Mouse (Mus musculus) monocyte, adult 5-6 weeks (primary cell): ENCODE results near the gene Cnbp. TPM values are rescaled to one million over a fixed set of nuclear protein-coding genes. Genes with fewer than 3 reads are reported as not detected.

ENCODE experiments used
- ATAC-seq: fragments of 153-309, 156-312 bp; replicated peaks from 2 replicates; pipeline ENCODE4 v1.8.0; 2017; ENCODE audit warnings: mild to moderate bottlenecking; ENCODE audit not compliant: low TSS enrichment, insufficient number of reproducible peaks, severe bottlenecking, poor library complexity, low FRiP score
- total RNA-seq: library from RNA; stranded (forward); fragments of 200-1000, 200-491, 200-594 nt; gene quantifications from 3 replicates; pipeline ENCODE4 v1.2.3, GENCODE M21; 2017

Gene Cnbp
- total RNA-seq, 1 experiment from 2014 or later: 1,002 TPM

DNA sequence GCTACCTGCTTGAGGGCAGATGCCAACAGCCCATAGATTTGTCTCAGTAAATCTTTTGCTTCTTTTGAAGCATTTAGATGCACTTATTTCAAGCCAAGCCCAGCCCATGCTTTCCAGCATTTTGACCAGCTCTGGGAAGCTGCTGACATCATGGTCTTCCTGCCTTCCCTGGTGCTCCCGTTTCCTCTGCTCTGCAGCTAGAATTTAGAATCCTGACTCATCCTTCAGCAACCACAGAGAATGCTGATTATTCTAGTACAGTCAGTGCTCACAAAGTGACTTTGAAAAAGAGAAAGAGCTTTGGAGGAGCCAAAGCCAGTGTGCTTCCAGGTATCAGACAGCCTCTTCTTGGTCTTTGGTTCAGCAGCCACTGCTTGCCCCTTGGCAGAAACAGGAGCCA, 6.2 kb upstream of the Cnbp start:
- no peak for ATAC-seq

- no peak for ATAC-seq
These were observed 2.5 kb upstream of the Cnbp start for GRCm38 (mm10) chr6:87853446-87853845.

GRCm38 (mm10) chr6:87851871-87852270, 965 bp upstream of the Cnbp start:
- no peak for ATAC-seq

GRCm38 (mm10) chr6:87850155-87850899, 579 bp downstream of the Cnbp start:
- ATAC-seq: 0 out of 2 replicates have a peak, but pooled peaks have one; percentile 0

GRCm38 (mm10) chr6:87849780-87850154, 1.1 kb downstream of the Cnbp start:
- ATAC-seq: no peak

- no peak for ATAC-seq
These were observed 4.1 kb downstream of the Cnbp start for GRCm38 (mm10) chr6:87846813-87847212.

- no peak for ATAC-seq
These were observed 5.7 kb downstream of the Cnbp start for GRCm38 (mm10) chr6:87845031-87845695.

GRCm38 (mm10) chr6:87842254-87842653, 8.7 kb downstream of the Cnbp start:
- ATAC-seq: no peak

GRCm38 (mm10) chr6:87841635-87842034, 9.3 kb downstream of the Cnbp start:
- no peak for ATAC-seq

- no peak for ATAC-seq
These were observed 11.0 kb downstream of the Cnbp start for GRCm38 (mm10) chr6:87839797-87840341.

- ATAC-seq: peak; percentile 98
These were observed 12.2 kb downstream of the Cnbp start, which contains the start of gene Isy1 for GRCm38 (mm10) chr6:87838551-87839197. Gene Isy1 (minus strand): TSS chr6:87838798.

- ATAC-seq: no peak
These were observed 15.2 kb downstream of the Cnbp start, which contains the start of gene Gm45140 for GRCm38 (mm10) chr6:87835695-87836094. Gene Gm45140 (minus strand): TSS chr6:87835795.

- ATAC-seq: no peak
These were observed 30.5 kb downstream of the Cnbp start for GRCm38 (mm10) chr6:87820366-87820765.

DNA sequence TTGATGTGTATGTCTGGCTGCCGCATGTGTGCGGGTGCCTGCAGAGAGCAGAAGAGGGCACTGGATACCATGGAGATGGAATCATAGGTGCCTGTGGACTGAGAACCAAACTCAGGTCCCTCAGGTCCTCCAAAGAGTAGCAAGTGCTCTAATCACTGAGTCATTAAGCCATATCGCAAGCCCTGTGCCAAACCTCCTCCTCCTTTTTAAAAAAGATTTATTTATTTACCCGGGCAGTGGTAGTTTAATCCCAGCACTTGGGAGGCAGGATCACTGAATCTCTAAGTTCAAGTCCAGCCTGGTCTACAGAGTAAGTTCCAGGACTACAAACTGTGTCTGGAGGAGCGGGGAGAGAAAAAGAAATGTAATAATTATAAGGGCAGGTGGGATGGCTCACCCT, 36.4 kb downstream of the Cnbp start:
- no peak for ATAC-seq

GRCm38 (mm10) chr6:87812656-87813055, 38.2 kb downstream of the Cnbp start:
- no peak for ATAC-seq

DNA sequence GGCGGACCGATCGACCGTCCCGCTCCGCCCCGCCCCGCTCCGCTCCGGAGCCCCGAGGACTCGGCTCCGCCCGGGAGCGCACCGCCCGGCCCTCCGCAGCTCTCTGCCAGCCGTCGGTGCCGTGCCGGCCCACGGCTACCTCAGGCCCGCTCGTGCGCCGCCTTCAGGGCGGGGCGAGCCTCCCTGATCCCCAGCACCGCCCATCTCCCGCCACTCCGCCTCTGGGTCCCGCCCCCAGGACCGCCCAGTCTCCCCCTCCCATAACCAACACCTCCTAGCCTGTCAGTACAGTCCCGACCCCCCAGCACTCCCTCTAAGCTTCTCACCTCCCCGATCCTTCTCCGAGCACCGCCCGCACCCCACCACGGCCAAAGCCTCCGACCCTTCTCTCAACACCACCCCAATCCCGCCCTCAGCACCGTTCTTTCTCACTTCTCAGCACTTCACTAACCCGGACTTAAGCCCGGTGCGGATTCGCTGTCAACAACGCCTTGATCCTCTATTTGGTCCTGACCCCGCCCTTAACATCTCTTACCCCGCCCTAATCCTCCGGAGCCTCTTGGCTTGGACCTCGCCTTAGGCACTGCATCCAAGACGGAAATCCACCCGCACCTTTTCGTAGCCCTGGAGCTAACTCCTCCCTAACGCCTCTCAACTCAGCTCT, 39.1 kb downstream of the Cnbp start, which contains the start of gene Rab43:
Gene Rab43, minus strand, starts transcription at position 490 of the 664 bp plus-strand sequence.
- peak; percentile 68 for ATAC-seq

- ATAC-seq: peak; percentile 3; the same call in 1 of the 2 replicates
These were observed 39.9 kb downstream of the Cnbp start for GRCm38 (mm10) chr6:87810713-87811669.

GRCm38 (mm10) chr6:87810311-87810710, 40.6 kb downstream of the Cnbp start:
- ATAC-seq: no peak
